Mouse (Mus musculus): Measurements from ENCODE around the gene Chrnd.

Chrnd gene

DNA sequence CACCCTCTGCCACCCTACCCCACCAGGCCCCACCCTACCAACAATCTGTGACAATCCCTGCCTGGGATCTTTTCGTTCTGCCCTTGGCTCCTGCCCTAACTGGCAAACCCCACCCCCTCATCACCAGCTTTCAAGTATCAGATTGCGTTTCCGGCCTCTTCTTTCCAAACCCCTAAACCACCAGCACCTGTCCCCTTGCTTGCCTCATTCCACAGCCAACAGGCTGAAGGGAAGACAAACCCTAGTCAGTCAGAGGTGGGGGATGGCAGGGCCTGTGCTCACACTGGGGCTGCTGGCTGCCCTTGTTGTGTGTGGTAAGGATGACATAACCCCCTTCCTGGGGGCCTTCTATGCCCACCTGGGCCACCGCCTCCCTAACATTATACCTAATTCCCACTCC lies at the start of gene Chrnd:
Gene Chrnd (plus strand): TSS at position 179 of the 400 bp plus-strand sequence.
- in situ Hi-C loops (cut with MboI), result no loop called here

DNA sequence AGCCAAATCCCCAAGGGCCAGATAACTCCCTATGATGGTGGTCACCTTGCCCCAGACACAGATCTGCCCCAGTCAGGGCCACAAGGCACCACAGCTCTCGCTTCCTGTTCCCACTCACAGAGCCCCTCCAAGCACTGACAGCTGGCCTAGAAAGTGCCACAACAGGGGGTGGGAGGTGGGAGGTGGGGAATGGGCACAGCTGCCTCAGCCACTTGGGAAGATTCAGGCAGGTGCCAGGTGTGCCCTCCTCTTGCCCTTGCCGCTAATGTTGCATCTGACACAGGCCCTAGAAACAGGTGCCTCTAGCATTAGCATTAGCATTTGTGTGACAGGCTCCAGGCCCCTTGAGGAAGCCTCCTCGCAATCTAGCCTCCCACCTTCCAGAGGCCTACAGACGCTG lies 48.9 kb upstream of the Chrnd start:
- in situ Hi-C loops (cut with MboI), result no loop called here

DNA sequence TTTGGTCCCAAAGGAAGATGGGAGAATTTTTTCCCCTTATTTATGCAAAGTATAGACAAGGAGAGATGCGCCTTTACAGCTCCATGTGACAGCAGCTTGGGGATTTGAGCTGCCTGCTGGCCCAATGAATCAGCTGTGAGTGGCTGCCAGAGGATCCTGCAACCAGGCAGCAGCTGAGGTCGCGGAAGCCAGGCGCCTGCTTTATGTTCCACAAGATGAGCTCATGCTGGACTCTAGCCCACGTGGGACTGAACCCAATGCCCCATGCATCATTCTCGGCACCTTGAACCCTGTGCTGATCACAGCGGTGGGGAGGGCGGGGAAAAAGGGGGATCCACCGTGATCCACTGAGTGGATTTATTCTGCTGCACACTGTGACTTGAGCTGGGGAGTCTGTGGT lies 48.0 kb upstream of the Chrnd start:
- in situ Hi-C loops (cut with MboI), result no loop called here

DNA sequence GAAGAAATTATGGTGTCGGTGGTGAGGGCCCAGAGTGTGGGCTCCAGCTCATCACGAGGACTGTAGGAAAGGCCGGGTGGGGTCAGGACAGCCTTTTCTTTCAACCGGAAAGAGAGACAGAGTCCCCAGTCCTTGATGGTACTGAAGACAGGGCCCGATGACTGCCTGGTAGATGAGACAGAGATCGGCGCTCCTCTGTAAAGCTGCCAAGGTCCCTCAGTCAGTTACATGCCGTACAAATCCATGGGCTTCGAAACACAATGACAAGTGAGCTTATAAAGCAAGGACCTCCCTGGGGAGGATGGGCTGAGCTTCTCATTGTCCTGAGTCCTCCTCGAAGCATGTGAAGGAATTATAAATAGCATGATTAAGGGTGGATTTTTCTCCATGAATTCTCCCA lies 47.3 kb upstream of the Chrnd start:
- in situ Hi-C loops (cut with MboI), result no loop called here

DNA sequence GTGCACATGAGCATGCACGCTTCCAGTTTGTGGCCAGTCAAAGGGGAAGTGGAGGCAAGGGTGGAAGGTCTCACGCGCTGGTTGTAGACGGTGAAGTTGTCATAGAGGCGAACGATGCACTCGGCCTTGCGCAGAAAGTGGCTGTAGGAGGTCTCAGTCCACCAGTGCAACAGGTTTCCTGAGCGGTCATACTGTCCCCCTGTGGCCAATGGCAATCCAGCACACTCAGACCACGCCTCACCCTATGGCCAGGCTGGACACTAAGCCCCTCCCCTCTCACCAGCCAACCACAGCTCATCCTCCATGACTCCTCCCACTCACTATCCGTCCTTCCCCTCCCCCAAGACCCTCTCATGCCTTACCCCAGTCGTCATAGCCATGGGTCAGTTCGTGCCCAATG lies 41.0 kb upstream of the Chrnd start:
- in situ Hi-C loops (cut with MboI), result no loop called here

DNA sequence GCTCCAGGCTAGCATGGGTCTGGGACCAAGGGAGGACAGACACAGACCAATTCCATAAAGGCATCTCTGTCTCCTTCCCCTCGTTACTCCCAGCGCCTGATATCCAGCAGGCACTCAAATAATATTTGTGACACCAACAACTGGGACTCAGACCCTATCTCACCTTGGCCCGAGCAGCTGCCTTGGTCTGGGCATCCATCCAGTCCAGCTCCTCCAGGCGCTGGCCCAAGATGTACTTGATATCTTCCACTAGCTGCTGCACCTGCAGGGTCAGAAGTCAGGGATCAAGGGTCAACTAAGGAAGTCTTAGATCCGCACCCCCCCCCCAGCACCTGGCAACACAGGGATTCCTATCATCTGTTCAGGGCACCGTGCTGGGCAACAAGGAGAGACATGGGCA lies 39.1 kb upstream of the Chrnd start:
- in situ Hi-C loops (cut with MboI), result no loop called here

DNA sequence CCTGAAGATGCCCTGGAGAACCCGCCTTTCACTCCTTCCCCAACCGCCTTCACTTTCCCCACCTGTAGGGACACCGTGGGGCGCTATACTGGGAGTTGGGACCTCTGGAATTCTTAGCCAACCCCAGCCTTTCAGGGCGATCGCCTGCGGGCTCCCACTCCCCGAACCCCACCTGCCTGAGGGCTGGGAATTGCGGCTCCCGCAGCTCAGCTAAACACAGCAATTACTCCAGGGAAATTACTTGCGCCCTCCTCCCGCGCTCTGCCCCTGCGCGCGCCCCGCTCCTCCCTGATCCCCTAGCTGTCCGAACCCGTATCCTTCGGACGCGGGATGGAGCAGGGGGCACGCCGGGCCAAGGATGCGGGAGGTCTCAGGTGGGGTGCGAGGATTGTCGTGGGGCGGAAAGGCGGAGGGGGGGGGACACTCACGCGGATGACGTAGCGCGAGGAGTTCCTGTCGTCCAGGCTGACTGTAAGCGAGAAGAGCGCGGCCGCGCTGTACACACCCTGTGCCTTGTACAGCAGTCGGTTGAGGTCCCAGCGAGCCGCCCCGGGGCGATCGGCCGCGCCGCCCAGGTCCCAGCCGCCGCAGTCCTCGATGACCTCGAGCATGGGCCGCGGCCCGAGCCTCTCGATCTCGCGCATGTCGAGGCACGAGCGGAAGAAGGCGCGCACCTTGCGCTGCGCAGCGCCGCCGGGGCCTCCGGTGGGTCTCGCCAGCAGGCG lies 36.5 kb upstream of the Chrnd start:
- in situ Hi-C loops (cut with MboI), result no loop called here

DNA sequence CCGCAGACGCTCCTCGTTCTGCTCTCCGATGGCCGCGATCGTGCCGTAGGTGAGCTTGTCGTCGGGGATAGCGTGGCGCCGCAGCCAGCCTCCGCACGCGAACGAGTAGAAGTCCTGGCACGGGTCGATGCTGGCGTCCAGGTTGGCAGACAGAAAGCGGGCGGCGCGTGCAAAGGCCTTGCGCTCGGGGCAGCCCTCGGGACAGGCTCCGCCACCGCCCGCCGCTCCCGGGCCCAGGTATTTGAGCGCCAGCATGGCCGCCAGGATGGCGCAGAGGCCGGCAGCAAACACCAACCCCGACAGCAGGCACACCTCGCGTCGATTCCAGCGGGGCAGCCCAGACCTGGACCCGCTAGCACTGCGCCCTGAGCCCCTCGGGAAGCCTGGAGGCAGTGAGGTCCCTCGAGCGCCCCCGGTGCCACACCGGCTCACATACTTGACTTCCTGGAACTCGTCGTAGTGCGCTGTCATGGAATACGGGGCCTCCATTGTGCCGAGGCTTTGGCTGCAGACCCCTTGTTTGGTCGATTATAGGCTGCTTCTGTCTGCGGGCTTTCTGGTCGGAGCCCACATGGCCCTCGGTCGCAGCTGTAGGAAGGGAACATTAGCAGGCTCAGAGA lies 35.8 kb upstream of the Chrnd start:
- in situ Hi-C loops (cut with MboI), result no loop called here

DNA sequence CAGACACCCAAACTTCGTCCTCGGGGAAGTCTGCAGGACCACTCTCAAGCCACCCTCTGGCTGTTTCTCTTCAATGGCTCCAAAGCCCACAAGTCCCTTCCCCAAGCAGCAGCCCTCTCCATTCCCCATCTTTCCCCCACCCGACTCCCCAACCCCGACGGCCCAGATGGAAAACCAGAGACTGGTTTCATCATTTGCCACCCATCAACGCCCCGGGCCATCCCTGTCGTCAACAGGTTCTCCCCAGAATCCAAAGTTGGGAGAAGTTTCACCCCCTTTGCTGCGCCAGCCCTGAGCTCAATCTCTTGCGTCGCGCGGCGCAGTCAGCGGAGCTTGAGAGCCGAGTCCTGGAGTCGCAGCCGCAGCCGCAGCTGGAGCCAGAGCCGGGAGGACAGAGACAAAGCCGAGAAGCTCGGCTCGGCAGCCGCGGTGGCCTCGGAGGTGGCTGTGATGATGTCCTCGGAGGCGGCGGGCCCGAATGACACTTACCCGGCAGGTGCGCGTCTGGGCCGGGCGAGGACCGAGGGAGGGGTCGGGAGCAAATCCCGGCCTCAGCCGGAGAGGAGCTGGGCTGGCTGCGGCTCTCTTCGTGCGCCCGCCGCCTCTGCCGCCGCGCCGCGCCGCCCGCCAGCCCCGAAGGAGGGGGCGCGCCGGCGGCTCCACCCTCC lies 34.7 kb upstream of the Chrnd start:
- in situ Hi-C loops (cut with MboI), result no loop called here

DNA sequence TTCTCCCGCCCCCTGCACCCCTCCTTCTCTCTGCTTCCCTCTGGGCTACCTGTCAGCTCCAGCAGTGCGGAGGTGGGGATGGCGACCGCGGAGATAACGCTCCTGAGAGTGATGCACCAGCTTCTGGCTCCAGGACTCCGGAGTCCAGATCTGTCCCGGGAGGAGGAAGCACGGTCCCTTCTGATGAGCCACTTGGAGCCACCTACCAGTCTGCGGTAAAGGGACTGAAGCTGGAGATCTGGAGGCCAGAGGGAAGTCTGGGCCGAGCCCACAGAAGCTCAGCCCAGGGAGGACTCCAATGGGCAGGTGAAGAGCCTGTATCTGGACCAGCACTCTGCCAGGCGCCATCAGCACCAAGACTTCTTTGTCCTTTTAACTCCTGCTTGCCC lies 34.2 kb upstream of the Chrnd start, which contains the start of gene Ecel1:
Gene Ecel1 (minus strand): TSS at position 323 of the 389 bp plus-strand sequence.
- in situ Hi-C loops (cut with MboI), result no loop called here

DNA sequence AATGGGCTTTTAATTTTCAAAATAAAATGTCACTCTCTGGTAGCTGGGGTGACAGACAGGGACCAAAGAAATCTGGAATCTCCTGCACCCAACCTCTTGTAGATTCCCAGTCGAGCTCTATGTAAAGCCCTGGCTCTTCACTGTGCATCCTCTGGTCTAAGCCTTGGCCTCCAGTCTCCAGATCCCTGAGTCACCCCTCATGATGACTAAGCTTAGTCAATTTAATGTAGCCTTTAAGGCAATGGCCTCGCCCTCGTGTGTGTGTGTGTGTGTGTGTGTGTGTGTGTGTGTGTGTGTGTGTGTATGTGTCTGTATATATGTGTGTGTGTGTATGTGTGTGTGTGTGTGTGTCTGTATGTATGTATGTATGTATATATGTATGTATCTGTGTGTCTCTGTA lies 31.0 kb upstream of the Chrnd start:
- in situ Hi-C loops (cut with MboI), result no loop called here

DNA sequence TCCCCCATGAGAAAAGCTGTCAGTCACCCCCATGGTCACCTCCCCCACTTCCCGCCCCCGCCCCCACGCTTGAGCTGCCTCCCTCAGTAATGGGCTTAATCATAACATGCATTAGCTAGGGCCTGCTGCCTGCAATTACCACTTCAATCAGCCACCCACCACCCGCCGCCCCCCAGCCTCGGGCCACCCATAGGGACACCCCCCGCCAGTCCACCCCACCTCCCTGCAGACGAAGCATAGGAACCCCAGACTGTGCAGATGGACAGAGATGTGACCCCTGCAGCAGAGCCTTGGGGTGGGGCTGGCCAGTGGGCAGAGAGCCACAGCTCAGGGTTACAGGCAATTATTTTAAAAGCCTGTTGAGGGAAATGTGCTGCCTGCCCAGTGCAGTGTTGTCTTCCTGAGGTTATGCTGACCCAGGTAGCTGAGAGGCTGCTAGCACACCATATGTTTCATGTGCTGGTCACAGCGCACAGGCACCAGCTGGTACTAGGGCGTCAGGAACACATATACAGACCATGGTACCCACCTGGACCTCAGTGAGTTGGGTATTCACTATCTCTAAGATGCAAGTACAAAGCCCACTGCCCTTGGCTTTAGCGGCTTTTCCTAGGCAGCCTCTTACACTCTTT lies 26.1 kb upstream of the Chrnd start:
- in situ Hi-C loops (cut with MboI), result no loop called here

DNA sequence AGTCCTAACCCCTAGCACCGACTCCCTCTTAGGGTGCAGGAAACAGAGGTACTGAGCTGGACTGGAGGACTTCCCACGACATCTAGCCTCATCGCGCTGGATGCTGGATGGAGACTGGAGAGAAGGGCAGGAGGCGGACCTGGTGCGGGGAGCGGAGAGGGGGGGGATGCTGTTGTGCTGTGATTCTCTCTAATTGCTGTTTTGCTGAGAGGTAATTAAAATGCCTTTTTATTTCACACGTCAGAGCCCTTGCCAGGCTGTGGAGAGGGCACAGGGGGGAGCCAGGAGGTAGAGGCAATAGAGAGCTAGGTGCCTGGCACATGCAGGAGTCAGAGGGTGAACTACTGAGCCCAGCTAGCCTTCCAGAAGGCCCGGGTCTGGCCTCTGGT lies 25.6 kb upstream of the Chrnd start:
- in situ Hi-C loops (cut with MboI), result no loop called here

DNA sequence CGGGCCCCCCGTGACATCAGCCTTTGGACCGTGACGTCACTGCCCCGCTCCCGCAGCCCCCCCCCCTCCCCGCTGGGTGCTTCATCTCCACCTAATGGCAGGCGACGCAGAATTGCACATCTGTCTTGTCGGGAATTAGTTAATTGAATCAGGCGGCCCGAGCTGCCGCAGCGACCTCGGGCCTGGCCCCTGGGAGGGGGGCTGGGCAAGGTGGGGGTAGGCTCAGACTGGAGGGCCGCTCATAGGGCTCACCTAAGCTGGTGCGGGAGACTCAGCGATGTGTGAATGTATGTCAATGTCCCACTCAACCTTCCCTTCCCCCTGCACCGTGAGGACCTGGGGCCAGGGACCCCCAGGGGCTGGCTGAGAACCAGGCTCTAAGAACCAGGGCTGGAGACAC lies 19.9 kb upstream of the Chrnd start:
- in situ Hi-C loops (cut with MboI), result no loop called here

DNA sequence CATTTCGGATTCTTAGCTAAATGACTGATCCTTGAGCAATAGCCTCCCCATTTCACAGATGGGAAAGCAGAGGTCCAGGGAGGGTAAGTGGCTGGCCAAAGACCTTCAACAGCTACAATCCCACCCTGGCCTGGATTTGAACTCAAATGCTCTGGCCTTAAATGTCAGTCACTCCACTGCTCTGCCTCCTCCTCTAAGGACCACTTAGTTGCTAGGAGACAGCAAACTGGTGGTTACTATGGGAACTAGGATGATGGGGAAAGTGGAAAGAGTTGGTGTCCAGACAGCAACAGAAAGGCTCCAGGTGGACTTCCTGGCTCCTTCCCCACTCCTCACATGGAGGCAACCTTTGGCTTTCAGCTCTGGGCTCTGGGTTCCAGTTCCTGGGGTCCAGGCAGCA lies 19.1 kb upstream of the Chrnd start:
- in situ Hi-C loops (cut with MboI), result no loop called here

DNA sequence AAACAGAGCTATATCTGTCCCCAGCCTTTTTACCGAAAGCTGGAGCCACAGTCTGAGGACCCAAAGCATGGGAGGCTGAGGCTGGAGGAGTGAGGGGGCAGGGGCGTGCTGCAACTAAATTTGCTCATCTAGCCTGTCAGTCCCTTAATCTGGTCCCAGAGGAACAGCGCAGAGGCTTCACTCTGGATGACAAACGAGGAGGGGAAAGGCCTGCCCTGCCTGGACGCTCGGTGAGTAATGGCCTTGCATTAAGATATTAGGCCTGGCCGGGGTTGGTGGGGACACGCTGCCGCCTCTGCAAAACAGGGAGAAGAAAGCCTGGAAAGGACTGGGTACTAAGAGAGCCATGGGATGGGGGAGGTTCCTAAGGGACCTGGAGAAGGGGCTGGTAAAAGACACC lies 18.1 kb upstream of the Chrnd start:
- in situ Hi-C loops (cut with MboI), result no loop called here

DNA sequence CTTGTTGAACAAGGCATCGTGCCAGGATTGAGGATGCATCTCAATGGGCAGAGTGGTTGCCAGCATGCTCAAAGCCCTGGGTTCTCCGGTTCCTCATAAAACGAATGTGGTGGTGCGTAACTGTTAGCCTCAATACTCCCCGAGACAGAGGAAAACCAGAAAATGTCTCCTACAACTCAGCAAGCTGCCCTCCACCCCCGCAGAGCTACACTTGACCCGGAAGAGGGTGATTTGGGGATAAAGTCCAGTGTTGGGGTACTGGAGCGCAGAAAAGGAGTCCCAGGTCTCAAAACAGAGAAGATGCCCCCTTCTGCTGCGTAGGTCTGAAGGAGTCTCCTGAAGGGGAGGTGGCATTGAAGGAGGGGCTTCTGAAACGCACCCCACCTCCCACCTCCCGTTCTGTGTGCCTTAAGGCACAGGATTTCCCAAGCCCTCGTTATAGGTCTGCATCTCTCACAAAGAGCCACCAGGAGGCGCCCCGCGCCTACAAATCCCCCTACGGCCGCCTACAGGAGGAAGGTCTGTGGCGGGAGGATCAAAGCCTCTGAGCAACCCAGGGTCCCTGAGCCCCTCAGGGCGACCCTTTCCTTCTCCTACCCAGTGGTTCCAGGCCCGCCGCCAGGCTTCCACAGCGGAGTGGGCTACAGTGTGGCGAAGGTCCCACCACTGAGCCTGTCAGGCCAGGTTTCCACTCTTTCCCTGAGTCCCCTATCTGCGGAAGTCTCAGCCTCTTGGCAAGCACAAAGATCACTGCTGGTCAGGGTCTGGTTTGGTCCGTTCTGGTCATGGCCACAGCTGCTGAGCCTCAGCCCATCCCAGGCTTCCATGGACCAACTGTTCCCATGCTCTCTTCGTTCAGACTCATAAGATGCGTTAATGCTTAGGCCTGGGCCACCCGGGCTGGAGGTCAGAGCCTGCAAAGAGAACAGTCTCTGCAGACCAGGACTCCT lies 16.1 kb upstream of the Chrnd start:
- in situ Hi-C loops (cut with MboI), result no loop called here

DNA sequence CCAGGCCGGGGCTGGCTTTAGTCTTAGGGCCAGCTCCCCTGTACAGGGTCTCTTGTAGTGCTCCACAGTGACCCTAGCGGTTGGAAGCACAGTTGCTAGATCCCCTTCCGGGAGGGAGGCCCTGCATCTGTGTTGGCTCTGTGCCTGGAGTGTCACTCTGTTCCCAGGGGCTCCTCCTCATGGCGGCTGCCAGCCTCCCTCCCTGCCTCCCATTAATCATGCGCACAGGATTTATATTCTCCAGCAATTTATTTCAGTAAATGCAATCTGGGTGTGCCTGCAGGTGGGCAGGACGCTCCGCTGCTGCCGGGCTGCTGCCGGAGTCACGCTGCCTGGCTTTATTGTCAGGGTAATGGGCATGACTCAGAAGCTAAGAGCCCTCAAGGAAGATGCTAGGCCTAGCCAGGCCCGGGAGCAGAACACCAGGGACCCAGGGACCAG lies 14.5 kb upstream of the Chrnd start:
- in situ Hi-C loops (cut with MboI), result no loop called here

DNA sequence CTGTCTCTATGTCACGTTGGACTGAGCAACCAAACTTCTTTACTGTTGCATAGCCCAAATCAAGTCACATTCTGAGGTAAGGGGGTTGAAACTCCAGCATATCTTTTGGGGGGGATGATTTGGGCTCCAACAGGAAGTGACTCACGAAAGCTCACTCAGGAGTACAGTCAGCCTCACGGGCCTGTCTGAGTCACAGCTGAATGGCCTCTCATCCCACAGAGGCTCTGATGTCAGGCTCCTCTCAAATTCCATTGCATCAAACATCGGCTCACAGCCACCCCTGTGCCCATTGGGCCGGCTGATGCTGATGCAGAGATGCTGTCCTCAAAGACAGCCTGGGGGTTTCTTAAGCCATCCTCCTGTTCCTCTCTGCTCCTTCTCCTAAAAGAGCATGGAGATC lies 9.5 kb upstream of the Chrnd start:
- in situ Hi-C loops (cut with MboI), result no loop called here

DNA sequence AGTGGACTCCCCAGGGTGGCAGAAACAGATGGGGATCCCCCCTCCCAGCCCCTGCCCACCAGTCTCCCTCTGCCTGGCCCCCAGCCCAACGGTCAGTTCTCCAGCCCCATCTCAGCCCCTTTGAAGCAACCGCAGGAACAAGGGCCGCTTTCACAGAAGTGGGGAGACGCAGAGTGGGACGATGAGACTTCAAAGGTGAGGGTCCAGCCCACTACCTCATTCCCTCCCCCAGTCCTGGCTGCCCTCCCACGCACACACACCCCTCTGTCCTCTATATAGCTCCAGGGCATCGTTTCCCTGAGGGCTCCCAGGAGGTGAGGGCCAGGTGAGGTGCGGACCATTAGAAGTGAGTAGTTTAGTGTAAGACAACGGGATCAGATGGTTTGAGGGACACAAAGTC lies 7.4 kb upstream of the Chrnd start, which contains the start of gene Prss56:
Gene Prss56 (plus strand): TSS at position 301 of the 400 bp plus-strand sequence.
- in situ Hi-C loops (cut with MboI), result no loop called here

DNA sequence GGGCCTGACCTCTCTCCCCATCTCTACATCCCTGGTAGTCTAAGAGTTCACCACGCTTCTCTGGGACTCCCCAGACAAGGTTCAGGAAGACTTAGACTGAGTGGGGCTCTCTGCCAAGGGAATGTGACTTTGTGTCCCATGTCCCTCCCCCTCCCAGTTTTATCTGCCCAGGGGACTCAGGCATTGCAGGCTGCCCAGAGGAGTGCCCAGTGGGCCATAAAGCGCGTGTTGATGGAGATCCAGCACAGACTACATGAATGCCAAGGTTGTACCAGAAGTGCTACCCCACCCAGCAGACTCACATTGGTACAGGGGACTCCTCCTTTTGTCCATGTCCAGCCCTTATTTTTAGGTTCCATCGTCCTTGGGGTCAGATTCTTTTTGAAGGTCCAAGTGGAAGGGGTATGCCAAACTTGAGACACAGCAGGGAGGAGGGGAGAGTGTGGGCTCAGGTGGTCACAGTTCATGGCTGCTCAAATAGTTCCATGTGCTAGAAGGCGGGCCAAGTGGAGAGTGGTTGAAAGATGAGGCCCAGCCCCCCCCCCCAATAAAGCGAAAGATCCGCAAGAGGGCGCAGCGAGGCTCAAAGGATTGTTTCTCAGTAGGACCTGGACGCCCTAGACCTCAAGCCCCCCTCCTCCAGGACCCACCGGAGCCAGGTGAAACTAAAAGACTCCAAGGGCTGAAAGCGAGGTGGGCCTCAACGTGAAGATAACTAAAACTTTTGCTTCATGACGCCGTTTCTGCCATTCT lies 6.2 kb upstream of the Chrnd start:
- in situ Hi-C loops (cut with MboI), result no loop called here

Data from mature B cell (primary cell).